Mouse (Mus musculus) gastrocnemius, postnatal 4 days (tissue): ENCODE results near the gene Cdr2l. TPM values are rescaled to one million over a fixed set of nuclear protein-coding genes. Genes with fewer than 3 reads are reported as not detected.

ENCODE experiments used
- DNase-seq, 2 experiments: peaks; one replicate each; pipeline ENCODE4 v3.0.0; 2021 to 2022; ENCODE audit warnings: low spot score in 2 of 2, mixed read lengths in 2 of 2
- total RNA-seq, 2 experiments: library from RNA; stranded (reverse); gene quantifications; 2 replicates each; pipeline ENCODE4 v1.2.3; 2021

The Cdr2l gene
- total RNA-seq, 2 experiments from 2014 or later: 19.4 to 22.2 TPM

- DNase-seq: peak; percentile 78 to 86
Observed at GRCm38 (mm10) chr11:115403338-115404124, 21.8 kb downstream of the Cdr2l start, which contains the start of gene Mrpl58. Mrpl58 (plus strand) TSS chr11:115403752.

- DNase-seq: no peak
Observed at GRCm38 (mm10) chr11:115405723-115406122, 24.0 kb downstream of the Cdr2l start.

GRCm38 (mm10) chr11:115406858-115407401, 25.2 kb downstream of the Cdr2l start:
- no peak for DNase-seq

GRCm38 (mm10) chr11:115408266-115408920, 26.7 kb downstream of the Cdr2l start:
- DNase-seq: no peak

- no peak for DNase-seq
Observed at GRCm38 (mm10) chr11:115409556-115409955, 27.8 kb downstream of the Cdr2l start.

- peak; percentile 92 to 94 for DNase-seq
Observed at GRCm38 (mm10) chr11:115419531-115420237, 38.0 kb downstream of the Cdr2l start, which contains the start of the genes Atp5h and Kctd2. Atp5h (minus strand) TSS chr11:115419962. Kctd2 (plus strand) TSS chr11:115420128.

- DNase-seq: peak; percentile 54 to 72
Observed at GRCm38 (mm10) chr11:115420336-115421190, 38.8 kb downstream of the Cdr2l start.

GRCm38 (mm10) chr11:115421328-115421727, 39.6 kb downstream of the Cdr2l start:
- no peak for DNase-seq

- DNase-seq: no peak
Observed at GRCm38 (mm10) chr11:115421972-115422371, 40.3 kb downstream of the Cdr2l start.

- no peak for DNase-seq
Observed at GRCm38 (mm10) chr11:115423091-115423490, 41.4 kb downstream of the Cdr2l start.

GRCm38 (mm10) chr11:115424666-115425065, 43.0 kb downstream of the Cdr2l start:
- no peak for DNase-seq

GRCm38 (mm10) chr11:115425671-115426070, 44.0 kb downstream of the Cdr2l start:
- DNase-seq: no peak

GRCm38 (mm10) chr11:115427482-115428331, 46.0 kb downstream of the Cdr2l start:
- peak in 1 of 2 experiments; percentile 63 for DNase-seq

GRCm38 (mm10) chr11:115429307-115429706, 47.6 kb downstream of the Cdr2l start:
- DNase-seq: no peak

- no peak for DNase-seq
Observed at GRCm38 (mm10) chr11:115430561-115430960, 48.8 kb downstream of the Cdr2l start.

- DNase-seq: no peak
Observed at GRCm38 (mm10) chr11:115432814-115433213, 51.1 kb downstream of the Cdr2l start.

- no peak for DNase-seq
Observed at GRCm38 (mm10) chr11:115433342-115433741, 51.6 kb downstream of the Cdr2l start.

- no peak for DNase-seq
Observed at GRCm38 (mm10) chr11:115435596-115436337, 54.1 kb downstream of the Cdr2l start.
